Mouse (Mus musculus) neural tube, embryonic 11.5 days (tissue): ENCODE results near the gene Txndc2. TPM values are rescaled to one million over a fixed set of nuclear protein-coding genes. Genes with fewer than 3 reads are reported as not detected.
A peak's percentile ranks its signal among the peaks of the same experiment; 100 is the strongest.

Experiments
- ATAC-seq: fragments of 200-750 bp; cut with Nextera tagmentation; 2 replicates; pipeline ENCODE4 v1.8.0; 2017; ENCODE audit warnings: moderate number of reproducible peaks, mild to moderate bottlenecking, moderate TSS enrichment, moderate library complexity; ENCODE audit not compliant: insufficient read depth, low FRiP score, low TSS enrichment
- DNase-seq: peaks from one replicate; pipeline ENCODE4 v3.0.0-alpha.2; 2015; ENCODE audit warnings: low spot score
- H3K27ac ChIP-seq: fragments of 300-500 bp; sonication (generic); 2 replicates; pipeline ENCODE4 v1.5.1; 2014; ENCODE audit warnings: low read depth, mild to moderate bottlenecking, low read length
- H3K27me3 ChIP-seq: fragments of 300-500 bp; sonication (generic); 2 replicates; pipeline ENCODE4 v1.6.1; 2014; ENCODE audit warnings: mild to moderate bottlenecking, low read length, mixed read lengths; ENCODE audit not compliant: control insufficient read depth, insufficient read depth
- H3K36me3 ChIP-seq: fragments of 300-500 bp; sonication (generic); 2 replicates; pipeline ENCODE4 v1.6.1; 2014; ENCODE audit warnings: mild to moderate bottlenecking, low read length, moderate library complexity, mixed read lengths; ENCODE audit not compliant: control insufficient read depth, insufficient read depth
- H3K4me1 ChIP-seq: fragments of 300-500 bp; sonication (generic); 2 replicates; pipeline ENCODE4 v1.6.1; 2014; ENCODE audit warnings: low read length, mixed read lengths; ENCODE audit not compliant: control insufficient read depth, insufficient read depth
- H3K4me2 ChIP-seq: fragments of 300-500 bp; sonication (generic); 2 replicates; pipeline ENCODE4 v1.6.1; 2014; ENCODE audit warnings: low read depth, mild to moderate bottlenecking, moderate library complexity
- H3K4me3 ChIP-seq: fragments of 300-500 bp; sonication (generic); 2 replicates; pipeline ENCODE4 v1.5.1; 2014; ENCODE audit warnings: low read depth, low read length
- H3K9ac ChIP-seq: fragments of 300-500 bp; sonication (generic); 2 replicates; pipeline ENCODE4 v1.6.1; 2014; ENCODE audit warnings: mild to moderate bottlenecking, low read length
- H3K9me3 ChIP-seq: fragments of 300-500 bp; sonication (generic); 2 replicates; pipeline ENCODE4 v1.6.1; 2016; ENCODE audit warnings: low read length; ENCODE audit not compliant: control insufficient read depth
- WGBS: fragments of 180-500 bp; shearing (Covaris S2); extraction: QIAGEN DNeasy Blood & Tissue Kit; methylation state at CpG from one replicate; pipeline ENCODE4 v1.1.7; 2014; 5-methylcytosine and 5-hydroxymethylcytosine counted together
- polyA plus RNA-seq: library from polyadenylated mRNA; unstranded; fragments of >200 nt; fragmentation: Nextera tagmentation; extraction: Ambion mirVana; gene quantifications from 2 replicates; pipeline ENCODE4 v1.2.1, GENCODE M21; 2014

Txndc2 gene
- polyA plus RNA-seq, 1 experiment from 2014 or later = 0.12 TPM

DNA sequence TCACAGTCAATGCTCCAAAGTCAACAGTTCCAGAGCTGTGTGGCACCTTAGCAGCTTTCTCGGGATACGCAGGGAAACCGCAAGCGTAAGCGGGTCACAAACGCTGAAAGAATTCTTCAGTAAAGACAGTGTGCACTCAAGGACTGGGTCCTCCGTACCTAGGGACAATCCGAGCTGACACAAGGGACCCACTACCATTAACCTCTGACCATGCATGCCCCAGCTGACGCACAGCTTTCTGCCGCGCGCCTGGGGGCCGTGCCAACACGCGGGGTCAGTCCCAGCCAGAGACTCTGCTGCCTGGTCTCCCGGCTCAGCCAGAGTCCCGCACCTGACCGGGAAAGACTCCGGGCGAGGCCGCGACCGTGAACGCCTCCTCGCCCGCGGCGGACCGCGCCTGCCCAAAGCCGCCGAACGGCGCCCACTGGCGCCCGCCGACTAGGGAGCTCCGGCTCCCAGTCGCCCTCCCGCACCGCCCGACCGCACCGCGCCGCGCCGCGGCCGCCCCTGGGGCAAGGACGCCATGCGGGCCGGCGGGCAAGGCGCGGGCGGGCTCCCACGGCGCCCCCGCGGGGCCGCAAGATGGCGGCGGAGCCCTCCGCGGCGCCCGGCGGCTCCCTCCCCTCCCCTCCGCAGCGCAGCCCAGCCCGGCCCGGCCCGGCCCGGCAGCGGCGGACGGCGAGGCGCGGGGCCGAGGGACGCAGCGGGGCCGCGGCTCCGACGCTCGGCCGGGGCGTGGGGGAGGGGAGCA, 29.4 kb downstream of the Txndc2 start:
- Histone ChIP-seq H3K4me1 (peaks cover 12% of the 10 kb centered on the region; the same call in 1 of the 2 replicates), H3K4me3 (peak overlapping the region; percentile 97), H3K4me2 (peak overlapping the region; percentile 48), H3K27ac (peak overlapping the region; percentile 96), H3K9ac (peak overlapping the region; percentile 90), H3K36me3 (no peaks in the 10 kb centered on the region), H3K27me3 (no peaks in the 10 kb centered on the region), H3K9me3 (no peaks in the 10 kb centered on the region)
- ATAC-seq = peak; percentile 61
- peak; percentile 58 for DNase-seq
- under 1% methylated on average over 57 of the region's 91 CpGs for WGBS

DNA sequence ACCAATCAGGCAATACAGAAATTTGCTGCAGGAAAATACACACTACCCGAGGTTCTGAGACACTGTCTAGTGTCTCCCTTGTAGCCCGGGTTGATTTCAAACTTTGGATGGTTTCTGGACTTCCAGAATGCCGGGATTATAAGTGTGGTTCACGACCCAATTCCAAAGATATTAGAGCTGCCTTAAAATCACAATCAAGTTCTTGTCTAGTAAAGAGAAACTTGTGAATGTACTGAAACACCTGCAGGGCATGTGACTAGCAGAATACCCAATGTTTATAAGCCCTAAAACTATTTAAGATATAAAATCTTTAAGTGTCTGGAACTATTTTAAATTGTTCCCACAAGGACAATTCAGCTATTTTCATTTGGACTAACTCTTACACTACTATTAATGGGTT, 30.2 kb downstream of the Txndc2 start:
- Histone ChIP-seq H3K27ac (no peak overlapping the region), H3K9ac (no peak overlapping the region; the same call in 1 of the 2 replicates), H3K4me1 (peaks cover 12% of the 10 kb centered on the region; the same call in 1 of the 2 replicates), H3K4me2 (peak overlapping the region; percentile 48), H3K4me3 (peak overlapping the region; percentile 97), H3K9me3 (no peaks in the 10 kb centered on the region), H3K27me3 (no peaks in the 10 kb centered on the region), H3K36me3 (no peaks in the 10 kb centered on the region)
- DNase-seq (no peak), ATAC-seq (no peak)
- whole genome bisulfite sequencing = 22% methylated on average over 4 of the region's 4 CpGs

DNA sequence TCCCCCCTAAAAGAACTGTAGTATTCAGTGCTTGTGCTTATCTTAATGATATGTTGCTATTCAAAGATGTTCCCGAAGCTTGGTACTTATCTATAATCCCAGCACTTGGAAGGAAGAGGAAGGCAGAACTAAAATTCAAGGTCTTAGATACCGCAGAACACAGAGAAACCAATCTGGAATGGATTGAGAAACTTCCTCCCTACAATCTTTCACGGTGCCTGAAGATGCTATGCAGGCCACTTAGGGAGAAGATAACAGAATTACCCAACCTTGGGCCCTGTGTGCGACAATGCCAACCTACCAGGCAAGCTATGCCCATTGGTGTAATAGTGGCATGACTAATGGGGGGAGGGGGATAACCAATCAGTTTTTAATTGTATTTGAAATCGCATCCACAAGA, 33.2 kb downstream of the Txndc2 start:
- WGBS = 77% methylated on average over 5 of the region's 5 CpGs
- Histone ChIP-seq H3K36me3 (no peaks in the 10 kb centered on the region), H3K4me3 (no peak overlapping the region), H3K27ac (no peak overlapping the region), H3K27me3 (no peaks in the 10 kb centered on the region), H3K4me1 (peaks cover 9% of the 10 kb centered on the region; the same call in 1 of the 2 replicates), H3K9ac (no peak overlapping the region), H3K9me3 (no peaks in the 10 kb centered on the region), H3K4me2 (no peak overlapping the region)
- no peak for DNase-seq
- no peak for ATAC-seq

DNA sequence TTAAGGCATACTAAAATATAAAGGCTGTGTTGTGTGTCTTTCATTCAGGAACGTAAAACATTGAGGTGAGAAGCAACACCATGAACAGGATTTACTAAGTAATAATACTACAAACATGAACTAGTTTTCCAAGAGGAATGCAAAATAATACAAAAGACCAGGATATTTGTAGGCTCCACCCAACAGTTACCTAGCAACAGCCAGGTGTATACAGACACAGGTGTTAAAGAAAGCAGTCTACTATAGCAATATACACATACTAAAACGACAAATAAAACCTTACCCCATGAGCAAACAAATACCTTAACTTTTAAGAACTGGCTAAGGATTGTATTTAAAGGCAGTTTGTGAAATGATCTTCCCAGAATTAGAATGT, 33.7 kb downstream of the Txndc2 start:
- Histone ChIP-seq H3K27ac (no peak overlapping the region), H3K9me3 (no peaks in the 10 kb centered on the region), H3K4me1 (peaks cover 9% of the 10 kb centered on the region; the same call in 1 of the 2 replicates), H3K9ac (no peak overlapping the region), H3K4me3 (no peak overlapping the region), H3K4me2 (no peak overlapping the region), H3K27me3 (no peaks in the 10 kb centered on the region), H3K36me3 (no peaks in the 10 kb centered on the region)
- DNase-seq (no peak), ATAC-seq (no peak)
- WGBS = 81% methylated on average over 2 of the region's 2 CpGs

DNA sequence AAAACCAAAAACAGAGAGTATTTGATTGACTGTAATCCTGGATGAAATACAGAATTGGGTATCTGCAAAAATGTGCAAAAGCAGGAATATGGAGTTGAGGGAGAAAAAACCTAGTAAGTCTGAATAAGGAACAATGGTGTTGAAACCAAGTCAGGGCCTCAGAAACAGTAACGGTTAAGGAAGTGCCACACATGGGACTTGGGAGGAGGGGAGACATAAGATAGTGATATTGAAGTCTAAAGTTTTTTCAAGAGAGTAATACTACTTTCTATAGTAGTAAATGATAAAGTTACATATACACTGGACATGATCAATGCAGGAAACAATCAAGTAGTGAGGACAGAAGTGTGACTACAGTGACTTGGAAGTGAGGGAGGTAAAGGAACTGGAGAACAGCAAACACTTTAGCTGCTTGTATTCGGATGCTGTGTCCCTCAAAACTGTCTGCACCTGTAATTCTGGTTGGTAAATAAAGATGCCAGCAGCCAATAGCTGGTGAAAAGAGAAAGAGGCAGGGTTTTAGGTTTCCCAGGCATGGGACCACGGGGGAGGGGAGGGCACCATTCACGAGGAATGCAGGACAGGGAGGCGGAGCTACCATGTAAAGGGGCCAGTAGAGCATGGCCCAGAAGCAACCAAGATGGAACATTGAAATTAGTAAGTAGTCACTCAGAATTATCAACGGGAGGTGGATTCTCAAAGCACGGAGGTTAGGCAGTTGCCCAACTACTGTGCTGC, 34.2 kb downstream of the Txndc2 start:
- no peaks in the 10 kb centered on the region for H3K27me3 ChIP-seq
- 56% methylated on average over 7 of the region's 7 CpGs for WGBS
- H3K36me3 ChIP-seq = no peaks in the 10 kb centered on the region
- ATAC-seq (no peak), DNase-seq (no peak)
- H3K27ac ChIP-seq = no peak overlapping the region
- no peak overlapping the region for H3K4me2 ChIP-seq
- H3K9me3 ChIP-seq = no peaks in the 10 kb centered on the region
- no peak overlapping the region for H3K9ac ChIP-seq
- H3K4me3 ChIP-seq = no peak overlapping the region
- peaks cover 9% of the 10 kb centered on the region; the same call in 1 of the 2 replicates for H3K4me1 ChIP-seq

- DNase-seq (no peak), ATAC-seq (no peak)
- 89% methylated on average over 4 of the region's 4 CpGs for WGBS
- no peaks in the 10 kb centered on the region for H3K9me3 ChIP-seq
- H3K9ac ChIP-seq = no peak overlapping the region
- H3K4me2 ChIP-seq = no peak overlapping the region
- H3K27me3 ChIP-seq = no peaks in the 10 kb centered on the region
- H3K36me3 ChIP-seq = no peaks in the 10 kb centered on the region
- H3K27ac ChIP-seq = no peak overlapping the region
- no peak overlapping the region for H3K4me3 ChIP-seq
- peaks cover 7% of the 10 kb centered on the region; the same call in 1 of the 2 replicates for H3K4me1 ChIP-seq
Measured at GRCm38 (mm10) chr17:65606014-65606413, 36.0 kb downstream of the Txndc2 start.

- Histone ChIP-seq H3K27me3 (no peaks in the 10 kb centered on the region), H3K36me3 (no peaks in the 10 kb centered on the region), H3K9ac (no peak overlapping the region), H3K4me3 (no peak overlapping the region), H3K4me2 (no peak overlapping the region), H3K27ac (no peak overlapping the region), H3K4me1 (peaks cover 5% of the 10 kb centered on the region; the same call in 1 of the 2 replicates), H3K9me3 (no peaks in the 10 kb centered on the region)
- no peak for DNase-seq
- ATAC-seq = no peak
Measured at GRCm38 (mm10) chr17:65604892-65605291, 37.1 kb downstream of the Txndc2 start.

- no peak overlapping the region for H3K4me2 ChIP-seq
- no peak overlapping the region for H3K27ac ChIP-seq
- no peak overlapping the region for H3K4me3 ChIP-seq
- ATAC-seq (no peak), DNase-seq (no peak)
- H3K9me3 ChIP-seq = no peaks in the 10 kb centered on the region
- peaks cover 5% of the 10 kb centered on the region; the same call in 1 of the 2 replicates for H3K4me1 ChIP-seq
- no peak overlapping the region for H3K9ac ChIP-seq
- no peaks in the 10 kb centered on the region for H3K36me3 ChIP-seq
- no peaks in the 10 kb centered on the region for H3K27me3 ChIP-seq
Measured at GRCm38 (mm10) chr17:65604315-65604714, 37.7 kb downstream of the Txndc2 start.
